Mouse (Mus musculus): ENCODE results near the gene 9530068E07Rik. TPM values are rescaled to one million over a fixed set of nuclear protein-coding genes. Genes with fewer than 3 reads are reported as not detected.

The 9530068E07Rik gene
- polyA plus RNA-seq, 1 experiment from 2014 or later = 136 TPM

DNA sequence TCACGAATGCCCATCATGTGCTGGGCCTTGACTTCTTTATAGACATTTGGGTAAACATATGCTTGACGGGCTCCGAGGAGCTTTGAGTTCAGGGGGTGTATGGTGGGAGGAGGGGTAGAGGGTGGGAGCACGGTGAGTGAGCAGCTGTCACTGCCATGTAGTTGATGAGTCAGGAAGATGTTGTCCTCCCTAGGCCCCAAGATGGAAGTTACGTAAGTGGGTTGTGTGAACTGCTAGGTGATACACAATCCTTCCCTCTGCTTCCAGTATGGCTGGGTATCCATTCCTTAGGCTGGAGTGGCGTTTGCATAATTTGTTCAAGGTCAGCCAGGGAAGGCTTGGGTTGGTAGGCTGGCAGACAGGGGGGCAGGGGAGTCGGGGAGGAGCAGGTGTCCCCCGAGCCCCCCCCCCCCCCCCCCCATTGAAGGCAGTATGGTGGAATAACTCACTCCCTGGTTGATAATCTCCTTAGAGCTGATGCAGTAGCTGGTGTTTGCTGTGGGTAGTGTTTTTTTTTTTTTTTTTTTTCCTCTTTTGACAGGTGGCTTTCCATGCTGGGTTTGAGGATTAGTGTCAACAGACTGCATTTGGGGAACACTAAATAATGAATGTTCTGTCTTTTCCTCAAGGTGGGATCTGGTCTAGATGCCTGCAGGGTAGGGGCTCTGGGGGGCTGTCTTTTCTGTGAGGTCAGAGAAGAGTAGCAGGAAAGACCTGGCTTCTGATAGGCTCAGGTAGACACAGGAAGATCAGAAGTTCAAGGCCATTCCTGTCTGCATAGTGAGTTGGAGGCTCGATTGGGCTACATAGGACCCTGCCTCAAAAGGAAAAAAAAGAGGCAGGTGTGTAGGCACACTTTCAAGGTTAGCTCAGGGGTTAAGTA lies 26.7 kb upstream of the 9530068E07Rik start:
- Histone ChIP-seq H3K9ac (ENCODE audit: low read depth, low read length) (no peak overlapping the region), H3K36me3 (ENCODE audit: control insufficient read depth, insufficient read depth, low read length) (peaks cover 2% of the 10 kb centered on the region; the same call in 1 of the 2 replicates), H3K27ac (ENCODE audit: low read depth, low read length) (no peak overlapping the region), H3K4me1 (ENCODE audit: control insufficient read depth, insufficient read depth, low read depth, low read length) (peaks cover 12% of the 10 kb centered on the region), H3K9me3 (ENCODE audit: control insufficient read depth, low read length) (no peaks in the 10 kb centered on the region), H3K27me3 (replicated peaks; ENCODE audit: control insufficient read depth, insufficient read depth, low read length) (no peaks in the 10 kb centered on the region), H3K4me3 (ENCODE audit: low read length) (no peak overlapping the region), H3K4me2 (ENCODE audit: low read length) (no peak overlapping the region)
- no peak for ATAC-seq
- WGBS = 74% methylated on average over 9 of the region's 9 CpGs

DNA sequence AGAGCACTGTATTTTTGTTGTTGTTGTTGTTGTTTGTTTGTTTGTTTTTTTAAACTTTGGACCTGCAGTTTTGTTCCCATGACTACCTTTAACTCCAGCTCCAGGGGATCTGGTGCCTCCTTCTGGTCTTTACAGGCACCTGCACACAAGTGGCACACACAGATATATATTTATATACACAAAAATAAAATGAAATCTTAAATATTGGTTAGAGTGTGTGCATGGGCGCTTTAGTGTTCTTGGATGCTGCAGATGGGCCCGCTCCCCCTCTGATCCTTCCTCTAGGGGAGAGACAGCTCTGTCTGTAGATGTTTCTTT lies 26.1 kb upstream of the 9530068E07Rik start:
- Histone ChIP-seq H3K4me2 (ENCODE audit: low read length) (no peak overlapping the region), H3K27ac (ENCODE audit: low read depth, low read length) (peak overlapping the region; percentile 9; the same call in 1 of the 2 replicates), H3K9ac (ENCODE audit: low read depth, low read length) (no peak overlapping the region), H3K4me3 (ENCODE audit: low read length) (no peak overlapping the region), H3K27me3 (replicated peaks; ENCODE audit: control insufficient read depth, insufficient read depth, low read length) (no peaks in the 10 kb centered on the region), H3K36me3 (ENCODE audit: control insufficient read depth, insufficient read depth, low read length) (peaks cover 6% of the 10 kb centered on the region; the same call in 1 of the 2 replicates), H3K9me3 (ENCODE audit: control insufficient read depth, low read length) (no peaks in the 10 kb centered on the region), H3K4me1 (ENCODE audit: control insufficient read depth, insufficient read depth, low read depth, low read length) (peaks cover 8% of the 10 kb centered on the region)
- WGBS = 95% methylated on average over 2 of the region's 2 CpGs
- ATAC-seq = no peak

DNA sequence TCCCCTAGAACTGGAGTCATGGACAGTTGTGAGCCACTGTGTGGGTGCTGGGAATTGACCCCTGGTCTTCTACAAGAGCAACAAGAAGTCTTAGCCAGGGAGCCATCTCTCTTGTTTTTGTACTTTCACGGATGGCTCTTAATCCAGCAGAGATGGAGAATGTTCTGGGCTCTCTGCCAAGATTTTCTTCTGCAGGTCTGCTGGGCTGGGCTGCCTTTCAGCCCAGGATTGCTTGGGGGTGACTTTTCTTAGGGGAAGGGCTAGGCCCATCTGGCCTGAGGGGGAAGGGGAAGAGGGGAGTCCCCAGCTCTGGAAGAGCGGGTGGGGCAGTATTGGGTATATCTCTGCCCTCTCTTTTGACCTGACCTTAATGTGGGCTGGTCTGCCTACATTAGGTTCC lies 25.7 kb upstream of the 9530068E07Rik start:
- H3K4me2 ChIP-seq (ENCODE audit: low read length) = no peak overlapping the region
- 27% methylated on average over 2 of the region's 2 CpGs for WGBS
- H3K36me3 ChIP-seq (ENCODE audit: control insufficient read depth, insufficient read depth, low read length) = peaks cover 7% of the 10 kb centered on the region; the same call in 1 of the 2 replicates
- no peak overlapping the region for H3K4me3 ChIP-seq (ENCODE audit: low read length)
- no peak overlapping the region for H3K9ac ChIP-seq (ENCODE audit: low read depth, low read length)
- peaks cover 8% of the 10 kb centered on the region for H3K4me1 ChIP-seq (ENCODE audit: control insufficient read depth, insufficient read depth, low read depth, low read length)
- no peaks in the 10 kb centered on the region for H3K27me3 ChIP-seq (replicated peaks; ENCODE audit: control insufficient read depth, insufficient read depth, low read length)
- ATAC-seq = 0 out of 2 replicates have a peak, but pooled peaks have one; percentile 52
- H3K27ac ChIP-seq (ENCODE audit: low read depth, low read length) = peak overlapping the region; percentile 9
- no peaks in the 10 kb centered on the region for H3K9me3 ChIP-seq (ENCODE audit: control insufficient read depth, low read length)

DNA sequence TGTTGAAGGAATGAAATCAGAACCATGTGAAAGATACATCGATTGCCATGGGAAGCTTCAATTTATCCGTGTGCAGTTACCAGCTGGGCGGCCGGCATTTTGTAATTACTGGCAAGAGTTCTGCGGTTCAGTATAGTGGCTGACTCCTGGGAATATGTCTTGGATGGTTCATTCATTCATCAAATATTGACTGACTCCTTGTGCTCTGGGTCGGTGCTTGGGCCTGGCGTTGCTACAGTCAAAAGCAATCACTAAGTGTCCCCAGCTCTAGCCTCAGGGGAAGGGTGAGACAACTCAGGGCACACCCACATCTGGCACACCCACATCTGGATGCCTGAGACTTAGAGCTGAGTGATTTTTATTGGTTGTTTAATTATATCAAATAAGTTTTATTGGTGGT lies 22.4 kb upstream of the 9530068E07Rik start:
- peaks cover 7% of the 10 kb centered on the region for H3K4me1 ChIP-seq (ENCODE audit: control insufficient read depth, insufficient read depth, low read depth, low read length)
- no peaks in the 10 kb centered on the region for H3K27me3 ChIP-seq (replicated peaks; ENCODE audit: control insufficient read depth, insufficient read depth, low read length)
- no peak overlapping the region for H3K9ac ChIP-seq (ENCODE audit: low read depth, low read length)
- no peak overlapping the region for H3K27ac ChIP-seq (ENCODE audit: low read depth, low read length)
- peaks cover 16% of the 10 kb centered on the region for H3K36me3 ChIP-seq (ENCODE audit: control insufficient read depth, insufficient read depth, low read length)
- H3K4me2 ChIP-seq (ENCODE audit: low read length) = no peak overlapping the region
- no peak overlapping the region for H3K4me3 ChIP-seq (ENCODE audit: low read length)
- ATAC-seq = no peak
- 59% methylated on average over 7 of the region's 7 CpGs for WGBS
- H3K9me3 ChIP-seq (ENCODE audit: control insufficient read depth, low read length) = no peaks in the 10 kb centered on the region

DNA sequence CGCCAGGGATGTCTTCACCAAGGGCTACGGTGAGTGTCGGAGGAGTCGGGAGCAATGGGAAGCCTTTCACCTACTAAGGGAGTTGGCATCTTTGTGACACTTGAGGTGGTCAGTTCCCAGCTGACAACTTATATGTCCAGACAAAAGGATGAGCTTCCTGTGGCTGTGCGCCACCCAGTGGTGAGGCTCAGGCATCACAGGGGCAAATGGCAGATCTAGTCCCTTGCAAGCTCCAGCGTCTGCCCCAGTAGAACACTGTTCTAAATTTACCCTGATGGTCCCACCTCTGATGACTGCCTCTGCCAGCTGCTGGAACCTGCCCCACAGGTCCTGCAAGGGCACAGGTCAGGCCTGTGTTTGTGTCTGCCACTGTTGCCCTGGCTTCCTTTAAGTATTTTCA lies 21.9 kb upstream of the 9530068E07Rik start:
- Histone ChIP-seq H3K4me3 (ENCODE audit: low read length) (no peak overlapping the region), H3K9ac (ENCODE audit: low read depth, low read length) (no peak overlapping the region), H3K4me2 (ENCODE audit: low read length) (no peak overlapping the region), H3K4me1 (ENCODE audit: control insufficient read depth, insufficient read depth, low read depth, low read length) (peaks cover 6% of the 10 kb centered on the region), H3K9me3 (ENCODE audit: control insufficient read depth, low read length) (no peaks in the 10 kb centered on the region), H3K36me3 (ENCODE audit: control insufficient read depth, insufficient read depth, low read length) (peaks cover 21% of the 10 kb centered on the region), H3K27ac (ENCODE audit: low read depth, low read length) (no peak overlapping the region), H3K27me3 (replicated peaks; ENCODE audit: control insufficient read depth, insufficient read depth, low read length) (no peaks in the 10 kb centered on the region)
- 61% methylated on average over 6 of the region's 6 CpGs for WGBS
- ATAC-seq = no peak

DNA sequence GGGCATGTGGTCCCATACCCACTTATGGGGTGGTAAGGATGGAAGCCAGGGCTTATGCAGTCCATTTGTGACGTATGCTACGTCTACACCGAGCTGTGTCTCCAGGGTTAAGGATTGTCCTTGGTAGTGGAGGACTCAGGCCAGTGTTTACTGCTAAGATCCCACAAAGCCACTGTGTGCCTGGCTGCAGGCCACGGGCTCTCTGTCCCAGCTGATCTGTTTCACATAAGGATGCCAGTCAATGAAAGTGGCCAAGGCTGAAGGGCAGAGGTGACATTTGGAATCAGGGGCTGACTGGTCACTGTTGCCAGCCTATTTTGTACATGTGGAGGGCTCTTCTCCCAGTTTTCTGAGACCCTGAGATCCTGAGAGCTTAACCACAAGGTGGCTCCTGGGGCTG lies 18.6 kb upstream of the 9530068E07Rik start:
- Histone ChIP-seq H3K4me3 (ENCODE audit: low read length) (no peak overlapping the region), H3K9me3 (ENCODE audit: control insufficient read depth, low read length) (no peaks in the 10 kb centered on the region), H3K9ac (ENCODE audit: low read depth, low read length) (no peak overlapping the region), H3K27me3 (replicated peaks; ENCODE audit: control insufficient read depth, insufficient read depth, low read length) (no peaks in the 10 kb centered on the region), H3K27ac (ENCODE audit: low read depth, low read length) (no peak overlapping the region), H3K4me1 (ENCODE audit: control insufficient read depth, insufficient read depth, low read depth, low read length) (no peaks in the 10 kb centered on the region; the same call in 1 of the 2 replicates), H3K36me3 (ENCODE audit: control insufficient read depth, insufficient read depth, low read length) (peaks cover 37% of the 10 kb centered on the region), H3K4me2 (ENCODE audit: low read length) (no peak overlapping the region)
- 86% methylated on average over 4 of the region's 4 CpGs for WGBS
- ATAC-seq = no peak

DNA sequence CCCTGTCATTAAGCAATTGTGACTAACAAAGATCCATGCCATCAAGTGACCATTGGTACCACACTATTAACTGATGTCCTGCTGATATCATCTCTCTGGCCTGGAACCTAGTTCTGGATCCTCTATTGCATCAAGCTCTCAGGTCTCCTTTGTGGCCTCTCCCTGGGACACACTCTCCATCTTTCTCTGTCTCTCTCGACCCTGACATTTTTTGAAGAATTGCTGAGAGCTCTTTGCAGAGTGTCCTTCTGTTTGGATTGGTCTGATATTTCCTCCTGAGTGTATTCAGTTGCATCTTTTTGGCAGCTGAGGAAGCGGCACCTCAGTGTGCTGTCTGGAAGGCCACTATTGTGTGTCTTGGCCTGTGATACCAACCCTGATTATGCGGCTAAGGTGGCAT lies 17.0 kb upstream of the 9530068E07Rik start:
- no peak for ATAC-seq
- 92% methylated on average over 3 of the region's 3 CpGs for WGBS

DNA sequence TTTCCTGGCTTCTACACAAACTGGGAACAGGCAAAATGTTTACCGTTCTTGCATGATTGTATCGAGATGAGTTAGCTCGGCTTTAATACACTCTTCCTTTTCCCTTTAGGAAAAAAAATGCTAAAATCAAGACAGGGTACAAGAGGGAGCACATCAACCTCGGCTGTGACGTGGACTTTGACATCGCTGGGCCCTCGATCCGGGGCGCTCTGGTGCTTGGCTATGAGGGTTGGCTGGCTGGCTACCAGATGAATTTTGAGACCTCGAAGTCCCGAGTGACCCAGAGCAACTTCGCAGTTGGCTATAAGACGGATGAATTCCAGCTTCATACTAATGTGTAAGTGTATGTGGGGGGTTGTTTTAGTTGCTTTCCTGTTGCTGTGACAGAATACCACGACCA lies 12.5 kb upstream of the 9530068E07Rik start:
- Histone ChIP-seq H3K9ac (ENCODE audit: low read depth, low read length) (no peak overlapping the region), H3K9me3 (ENCODE audit: control insufficient read depth, low read length) (no peaks in the 10 kb centered on the region)

More for the DNA sequence above, 17.0 kb upstream of the 9530068E07Rik start:
- Histone ChIP-seq H3K4me1 (ENCODE audit: control insufficient read depth, insufficient read depth, low read depth, low read length) (no peaks in the 10 kb centered on the region), H3K27me3 (replicated peaks; ENCODE audit: control insufficient read depth, insufficient read depth, low read length) (no peaks in the 10 kb centered on the region), H3K27ac (ENCODE audit: low read depth, low read length) (no peak overlapping the region), H3K4me2 (ENCODE audit: low read length) (no peak overlapping the region), H3K36me3 (ENCODE audit: control insufficient read depth, insufficient read depth, low read length) (peaks cover 45% of the 10 kb centered on the region), H3K4me3 (ENCODE audit: low read length) (no peak overlapping the region), H3K9ac (ENCODE audit: low read depth, low read length) (no peak overlapping the region), H3K9me3 (ENCODE audit: control insufficient read depth, low read length) (no peaks in the 10 kb centered on the region)

DNA sequence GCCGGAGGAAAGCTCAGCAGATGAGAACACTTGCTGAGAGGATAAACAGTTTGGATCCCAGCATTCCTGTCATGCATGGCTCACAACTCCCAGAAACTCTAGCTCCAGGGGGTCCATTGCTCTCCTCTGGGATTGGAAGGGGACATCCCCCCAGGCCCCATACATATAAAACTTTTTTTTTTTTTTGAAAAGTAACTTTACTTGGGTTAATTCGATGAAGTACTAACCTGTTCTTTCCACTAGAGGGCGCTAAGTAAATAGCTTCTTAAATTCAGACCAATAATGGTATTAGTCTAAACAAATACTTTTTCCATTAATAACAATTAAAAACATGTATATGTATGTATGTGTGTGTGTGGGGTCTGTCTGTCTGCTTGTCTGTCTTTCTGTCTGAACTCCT lies 11.6 kb upstream of the 9530068E07Rik start:
- Histone ChIP-seq H3K36me3 (ENCODE audit: control insufficient read depth, insufficient read depth, low read length) (peaks cover 51% of the 10 kb centered on the region), H3K27ac (ENCODE audit: low read depth, low read length) (no peak overlapping the region), H3K4me3 (ENCODE audit: low read length) (no peak overlapping the region), H3K27me3 (replicated peaks; ENCODE audit: control insufficient read depth, insufficient read depth, low read length) (no peaks in the 10 kb centered on the region), H3K9ac (ENCODE audit: low read depth, low read length) (no peak overlapping the region), H3K9me3 (ENCODE audit: control insufficient read depth, low read length) (no peaks in the 10 kb centered on the region), H3K4me1 (ENCODE audit: control insufficient read depth, insufficient read depth, low read depth, low read length) (no peaks in the 10 kb centered on the region), H3K4me2 (ENCODE audit: low read length) (no peak overlapping the region)
- ATAC-seq = no peak
- WGBS = 57% methylated on average over 3 of the region's 3 CpGs

More for the DNA sequence above, 12.5 kb upstream of the 9530068E07Rik start:
- H3K27me3 ChIP-seq (replicated peaks; ENCODE audit: control insufficient read depth, insufficient read depth, low read length) = no peaks in the 10 kb centered on the region
- 96% methylated on average over 14 of the region's 14 CpGs for WGBS
- no peak overlapping the region for H3K4me2 ChIP-seq (ENCODE audit: low read length)
- H3K27ac ChIP-seq (ENCODE audit: low read depth, low read length) = no peak overlapping the region
- H3K4me1 ChIP-seq (ENCODE audit: control insufficient read depth, insufficient read depth, low read depth, low read length) = no peaks in the 10 kb centered on the region
- ATAC-seq = no peak
- peaks cover 59% of the 10 kb centered on the region for H3K36me3 ChIP-seq (ENCODE audit: control insufficient read depth, insufficient read depth, low read length)
- H3K4me3 ChIP-seq (ENCODE audit: low read length) = no peak overlapping the region

Data from hindbrain, embryonic 16.5 days (tissue).